Mouse (Mus musculus) testis, adult 2 months (tissue): ENCODE results near the gene Slc18b1. TPM values are rescaled to one million over a fixed set of nuclear protein-coding genes. Genes with fewer than 3 reads are reported as not detected.

Source experiments
- H3K27ac ChIP-seq: fragments of 200-500 bp; 2 replicates; pipeline ENCODE4 v1.5.1; 2012; ENCODE audit warnings: low read depth, low read length; ENCODE audit not compliant: control insufficient read depth, insufficient read depth
- H3K27me3 ChIP-seq: fragments of 200-500 bp; 2 replicates; pipeline ENCODE4 v1.6.1; 2012; ENCODE audit warnings: mild to moderate bottlenecking, low read length, moderate library complexity; ENCODE audit not compliant: control insufficient read depth, insufficient read depth
- H3K36me3 ChIP-seq: fragments of 200-500 bp; 2 replicates; pipeline ENCODE4 v1.6.1; 2012; ENCODE audit warnings: mild to moderate bottlenecking, low read length; ENCODE audit not compliant: control insufficient read depth, insufficient read depth
- H3K4me1 ChIP-seq: fragments of 200-500 bp; 2 replicates; pipeline ENCODE4 v1.6.1; 2012; ENCODE audit warnings: low read length; ENCODE audit not compliant: control insufficient read depth, insufficient read depth
- H3K4me3 ChIP-seq: fragments of 200-500 bp; 2 replicates; pipeline ENCODE4 v1.5.1; 2012; ENCODE audit warnings: low read depth, mild to moderate bottlenecking, low read length, moderate library complexity, mixed read lengths; ENCODE audit not compliant: control insufficient read depth
- CTCF ChIP-seq: fragments of 200-500 bp; IDR thresholded peaks from 2 replicates; pipeline ENCODE4 v1.5.1; 2012; ENCODE audit warnings: low read depth, mild to moderate bottlenecking, inconsistent platforms, low read length, moderate library complexity; ENCODE audit not compliant: control insufficient read depth, insufficient read depth, insufficient replicate concordance
- POLR2A ChIP-seq: fragments of 200-500 bp; IDR thresholded peaks from 2 replicates; pipeline ENCODE4 v1.6.1; 2012; ENCODE audit warnings: low read depth, mild to moderate bottlenecking, inconsistent platforms, low read length, moderate library complexity; ENCODE audit not compliant: control insufficient read depth
- polyA plus RNA-seq: library from polyadenylated mRNA; depleted of rRNA; stranded (reverse); fragments of >200 nt; gene quantifications from 2 replicates; pipeline ENCODE4 v1.2.3, GENCODE M21; 2012

Gene Slc18b1
- polyA plus RNA-seq, 1 experiment = 1.9 TPM

GRCm38 (mm10) chr10:23788056-23788600 is 8.7 kb upstream of the Slc18b1 start:
- H3K36me3 ChIP-seq = peaks cover 1% of the 10 kb centered on the region; the same call in 1 of the 2 replicates

GRCm38 (mm10) chr10:23795871-23796520 is 790 bp upstream of the Slc18b1 start:
- peaks cover 5% of the 10 kb centered on the region; the same call in 1 of the 2 replicates for H3K4me1 ChIP-seq
- H3K36me3 ChIP-seq = no peaks in the 10 kb centered on the region
- H3K27ac ChIP-seq = no peak overlapping the region; the same call in 1 of the 2 replicates
- no peak for TF ChIP-seq CTCF
- no peaks in the 10 kb centered on the region for H3K27me3 ChIP-seq
- H3K4me3 ChIP-seq = no peak overlapping the region

More at GRCm38 (mm10) chr10:23788056-23788600, 8.7 kb upstream of the Slc18b1 start:
- TF ChIP-seq CTCF = no peak
- no peak overlapping the region for H3K4me3 ChIP-seq
- H3K27me3 ChIP-seq = no peaks in the 10 kb centered on the region
- H3K27ac ChIP-seq = no peak overlapping the region
- no peaks in the 10 kb centered on the region; the same call in 1 of the 2 replicates for H3K4me1 ChIP-seq

- H3K4me1 ChIP-seq = peaks cover 5% of the 10 kb centered on the region; the same call in 1 of the 2 replicates
- H3K27me3 ChIP-seq = no peaks in the 10 kb centered on the region
- no peak for TF ChIP-seq CTCF
- TF ChIP-seq POLR2A = no peak
- H3K4me3 ChIP-seq = no peak overlapping the region
- H3K27ac ChIP-seq = no peak overlapping the region
- no peaks in the 10 kb centered on the region for H3K36me3 ChIP-seq
These were observed 820 bp downstream of the Slc18b1 start for GRCm38 (mm10) chr10:23797606-23798005.

GRCm38 (mm10) chr10:23798142-23798541 is 1.4 kb downstream of the Slc18b1 start:
- Histone ChIP-seq H3K4me3 (no peak overlapping the region), H3K27ac (no peak overlapping the region), H3K4me1 (peaks cover 5% of the 10 kb centered on the region; the same call in 1 of the 2 replicates), H3K27me3 (no peaks in the 10 kb centered on the region), H3K36me3 (no peaks in the 10 kb centered on the region)
- TF ChIP-seq CTCF = no peak
- no peak for TF ChIP-seq POLR2A

GRCm38 (mm10) chr10:23799933-23800332 is 3.1 kb downstream of the Slc18b1 start:
- Histone ChIP-seq H3K4me1 (0 out of 2 replicates have a peak, but pooled peaks cover 2% of the 10 kb centered on the region), H3K27ac (no peak overlapping the region), H3K27me3 (no peaks in the 10 kb centered on the region), H3K4me3 (no peak overlapping the region), H3K36me3 (no peaks in the 10 kb centered on the region)
- TF ChIP-seq POLR2A (no peak), CTCF (no peak)

- no peak for TF ChIP-seq POLR2A
- TF ChIP-seq CTCF = no peak
- no peaks in the 10 kb centered on the region for H3K36me3 ChIP-seq
- H3K4me3 ChIP-seq = no peak overlapping the region
- H3K4me1 ChIP-seq = no peaks in the 10 kb centered on the region
- no peaks in the 10 kb centered on the region for H3K27me3 ChIP-seq
- no peak overlapping the region for H3K27ac ChIP-seq
These were observed 6.1 kb downstream of the Slc18b1 start for GRCm38 (mm10) chr10:23802911-23803310.

GRCm38 (mm10) chr10:23804665-23805064 is 7.9 kb downstream of the Slc18b1 start:
- TF ChIP-seq POLR2A (no peak), CTCF (no peak)
- no peaks in the 10 kb centered on the region for H3K36me3 ChIP-seq
- no peak overlapping the region for H3K4me3 ChIP-seq
- H3K27me3 ChIP-seq = no peaks in the 10 kb centered on the region
- no peaks in the 10 kb centered on the region for H3K4me1 ChIP-seq
- no peak overlapping the region for H3K27ac ChIP-seq
